Mouse (Mus musculus) lung, postnatal 25 days (tissue): ENCODE measurements around the gene Ptprs.
A peak's percentile ranks its signal among the peaks of the same experiment; 100 is the strongest.

ENCODE experiments used
- DNase-seq: peaks from one replicate; pipeline ENCODE4 v3.0.0; 2022; ENCODE audit warnings: low spot score

Ptprs gene

DNA sequence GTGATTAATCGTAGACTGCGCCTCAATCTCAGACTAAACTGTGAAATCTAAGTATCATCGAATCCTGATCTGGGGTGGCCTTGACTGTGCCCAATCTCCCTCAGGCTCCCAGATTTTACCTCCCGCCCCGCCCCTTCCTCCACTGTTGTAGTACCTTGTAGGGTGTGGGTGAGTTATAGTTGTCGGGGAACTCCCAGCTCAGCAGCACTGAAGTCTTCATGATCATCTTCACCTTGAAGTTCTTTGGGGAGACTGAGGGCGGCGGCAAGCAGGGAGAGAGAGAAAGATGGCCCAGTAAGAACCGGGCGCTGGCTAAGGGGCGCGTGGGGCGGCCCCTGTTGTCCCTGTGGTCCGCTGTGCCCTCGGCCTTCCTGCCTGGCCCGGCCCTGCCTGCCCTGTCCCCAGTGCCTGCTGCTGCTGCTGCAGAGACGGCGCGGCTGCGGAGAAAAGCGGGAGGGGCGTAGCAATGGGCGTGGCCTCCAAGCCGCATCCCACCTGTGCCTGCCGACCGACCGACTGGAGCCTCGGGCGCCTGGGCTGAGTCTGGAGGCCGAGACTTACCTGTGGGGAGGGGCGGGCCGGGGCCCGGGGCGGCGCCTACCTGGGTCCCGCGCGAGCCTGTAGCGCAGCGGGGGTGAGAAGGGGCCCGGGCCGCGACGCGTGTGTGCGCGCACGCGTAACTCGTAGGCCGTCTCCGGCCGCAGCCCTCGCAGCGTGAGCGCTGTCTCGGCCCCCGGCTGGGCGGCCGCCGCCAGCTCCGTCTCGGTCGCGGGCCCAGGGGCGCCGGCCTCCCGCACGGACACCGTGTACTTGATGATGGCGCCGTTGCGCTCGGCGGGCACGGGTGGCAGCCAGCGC is 51.3 kb downstream of the Ptprs start:
- peak; percentile 77 for DNase-seq

DNA sequence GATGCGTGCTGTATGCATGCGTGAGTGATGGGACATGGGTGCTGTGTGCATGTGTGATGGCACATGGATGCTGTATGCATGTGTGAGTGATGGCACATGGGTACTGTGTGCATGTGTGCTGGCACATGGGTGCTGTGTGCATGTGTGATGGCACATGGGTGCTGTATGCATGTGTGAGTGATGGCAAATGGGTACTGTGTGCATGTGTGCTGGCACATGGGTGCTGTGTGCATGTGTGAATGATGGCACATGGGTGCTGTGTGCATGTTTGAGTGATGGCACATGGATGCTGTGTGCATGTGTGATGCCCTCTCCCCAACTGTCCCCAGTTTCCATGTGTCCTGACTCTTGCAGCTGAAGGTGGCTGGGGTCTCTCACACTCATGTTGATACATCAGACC is 56.3 kb downstream of the Ptprs start:
- DNase-seq: no peak

DNA sequence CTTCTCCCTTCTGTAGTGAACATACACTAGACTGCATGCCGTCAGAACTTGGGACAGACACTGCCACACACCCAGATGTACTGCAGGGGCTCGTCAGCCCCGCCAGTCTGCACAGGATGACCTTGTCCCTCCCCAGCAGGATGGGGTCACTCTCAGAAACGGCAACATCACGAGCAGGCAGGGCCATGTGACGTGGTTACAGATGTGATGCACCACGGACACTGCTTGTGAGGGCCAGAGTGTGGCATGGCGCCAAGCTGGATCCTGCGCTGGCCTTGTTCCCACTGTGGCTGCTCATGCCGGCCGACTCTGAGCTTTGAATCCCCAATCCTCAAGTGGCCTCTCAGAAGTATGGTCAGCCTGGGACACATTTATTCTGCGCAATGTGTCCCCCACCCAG is 58.0 kb downstream of the Ptprs start:
- no peak for DNase-seq

DNA sequence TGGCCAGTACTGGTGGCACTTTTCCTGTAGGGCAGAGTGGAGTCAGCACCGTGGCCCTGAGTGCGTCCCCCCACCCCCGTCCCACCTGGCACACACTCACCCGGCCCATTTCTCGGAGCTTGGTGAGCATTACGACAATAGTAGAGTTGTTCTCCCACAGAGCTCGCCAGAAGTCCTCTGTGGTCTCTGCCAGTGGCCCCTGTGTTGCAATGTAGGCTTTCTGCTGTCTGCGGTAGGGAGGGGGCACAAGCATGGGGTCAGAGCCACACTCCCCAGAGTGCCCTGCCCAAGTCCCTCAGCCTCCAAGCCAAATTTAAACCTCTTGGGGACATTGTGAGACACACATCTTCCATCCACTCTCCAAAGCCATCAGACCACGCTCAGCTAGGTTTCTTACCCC is 61.5 kb downstream of the Ptprs start:
- no peak for DNase-seq

DNA sequence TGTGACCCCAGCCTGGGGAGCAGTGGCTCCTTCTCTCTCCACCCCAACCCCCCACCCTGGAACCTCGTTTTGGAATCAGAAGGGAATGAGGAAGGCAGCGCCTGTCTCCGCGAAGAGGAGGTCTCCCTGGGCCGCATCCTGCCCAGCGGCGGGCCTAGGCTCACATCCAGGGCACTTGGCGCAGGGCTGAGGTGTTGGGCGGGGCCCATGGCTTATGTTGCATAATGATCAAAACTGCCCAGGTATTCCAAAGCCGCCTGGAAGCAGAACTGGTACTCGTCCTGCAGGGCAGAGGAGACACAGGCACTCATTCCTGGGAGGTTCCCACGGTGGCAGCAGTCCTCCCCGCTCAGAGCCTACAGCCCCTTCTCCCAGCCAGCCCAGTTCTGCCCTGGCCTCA is 63.2 kb downstream of the Ptprs start:
- peak; percentile 26 for DNase-seq

DNA sequence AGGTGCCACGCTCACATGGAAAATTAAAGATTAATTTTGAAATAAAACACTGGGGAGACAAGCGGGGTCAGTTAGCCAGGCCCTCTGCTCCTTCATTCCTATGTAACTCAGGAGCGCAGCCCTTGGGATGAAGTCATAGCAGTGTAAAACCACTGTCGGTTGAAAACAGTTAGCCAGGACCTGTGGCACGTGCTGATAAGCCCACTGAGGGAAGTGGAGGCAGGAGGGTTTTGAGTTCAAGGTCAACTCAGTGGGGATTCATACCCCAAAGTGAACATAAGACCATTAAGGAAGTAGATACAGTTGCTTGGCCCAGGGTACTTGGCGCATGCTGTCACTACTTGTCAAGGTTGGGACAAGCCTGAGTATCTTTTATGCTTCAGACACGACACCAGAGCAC is 64.8 kb downstream of the Ptprs start:
- no peak for DNase-seq

DNA sequence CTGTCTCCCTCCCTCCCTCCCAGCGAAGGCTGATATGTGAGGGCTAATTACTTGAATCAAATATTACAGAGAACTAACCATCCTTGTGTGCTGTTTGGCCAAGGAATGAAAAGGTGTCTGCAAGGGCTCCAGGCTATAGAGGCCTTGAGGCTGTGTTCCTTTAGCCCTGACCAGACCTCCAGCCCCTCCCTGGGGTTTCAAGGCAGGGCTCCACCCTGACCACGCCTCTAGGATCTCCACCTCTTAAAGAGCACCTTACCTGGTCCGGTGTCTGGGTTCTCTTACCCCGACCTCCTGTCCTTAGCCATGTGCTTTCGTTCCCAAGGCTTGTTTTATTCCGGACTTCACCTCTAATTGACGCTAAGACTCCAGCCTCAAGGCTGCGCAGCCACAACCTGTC is 66.5 kb downstream of the Ptprs start:
- peak; percentile 24 for DNase-seq

DNA sequence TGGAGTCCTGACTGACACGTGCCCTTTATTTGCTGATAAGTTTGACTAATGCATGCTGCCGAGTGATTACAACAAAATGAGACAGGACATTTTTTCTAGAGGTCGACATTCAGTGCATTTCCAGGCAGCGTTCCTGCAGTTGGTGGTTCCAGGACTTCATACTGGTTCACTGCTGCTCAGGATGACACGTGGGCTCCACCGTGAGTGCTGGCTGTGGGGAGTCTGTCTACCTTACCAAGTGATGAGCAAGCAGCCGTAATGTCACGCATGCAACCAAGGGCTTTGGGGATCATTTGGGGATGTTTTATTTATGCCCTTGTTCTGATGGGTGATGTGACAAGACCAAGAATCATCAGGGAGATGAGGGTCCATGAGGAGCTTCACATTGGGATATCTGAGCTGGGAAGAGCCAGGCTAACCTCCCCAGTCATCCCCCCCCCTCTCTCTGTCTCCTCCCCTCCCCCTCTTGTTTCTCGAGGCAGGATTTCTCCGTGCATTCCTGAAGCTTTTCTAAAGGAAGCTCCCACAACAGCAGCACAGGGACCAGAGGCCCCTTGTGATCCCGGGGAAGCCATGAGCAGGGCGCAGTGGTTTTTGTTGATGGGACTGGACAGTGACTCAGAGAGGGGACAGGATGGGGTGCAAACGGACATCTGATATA is 67.2 kb downstream of the Ptprs start:
- no peak for DNase-seq

DNA sequence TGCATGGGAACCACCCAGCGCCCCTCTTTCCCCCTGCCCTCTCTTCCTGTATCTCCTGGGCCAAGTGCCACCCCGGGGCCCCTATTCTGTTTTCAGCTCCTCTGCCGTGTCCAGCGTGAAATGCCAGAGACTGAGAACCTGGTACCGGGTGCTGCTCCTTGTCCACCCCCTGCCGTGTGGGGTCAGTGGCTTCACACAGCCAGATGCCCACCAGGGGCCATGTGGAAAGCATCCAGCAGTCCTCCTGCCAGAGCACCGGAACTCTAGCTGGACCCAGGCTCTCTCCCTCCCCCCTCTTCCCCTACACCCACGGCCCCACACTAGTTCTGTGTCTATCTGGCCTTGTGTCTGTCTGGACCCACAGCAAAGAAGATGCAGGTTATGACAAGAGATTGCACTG is 68.9 kb downstream of the Ptprs start:
- DNase-seq: no peak

DNA sequence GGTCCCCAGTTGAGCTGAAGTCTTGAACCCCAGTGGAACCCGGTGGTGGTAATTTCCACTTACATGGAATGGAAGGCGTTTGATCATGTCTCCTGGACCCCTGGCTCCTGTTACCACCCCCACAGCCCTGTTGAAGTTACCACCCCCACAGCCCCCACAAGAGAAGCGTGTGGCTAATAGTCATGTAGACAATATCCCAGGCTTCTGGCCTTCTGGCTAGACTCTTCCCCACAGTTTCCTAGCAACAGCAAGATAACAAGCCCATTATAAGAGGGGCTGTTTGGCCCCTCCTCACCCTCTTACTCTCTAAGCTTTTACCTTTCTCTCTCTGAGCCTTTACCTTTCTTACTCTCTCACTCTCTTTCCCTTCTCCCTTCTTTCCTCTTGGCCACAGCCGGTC is 69.4 kb downstream of the Ptprs start:
- no peak for DNase-seq

DNA sequence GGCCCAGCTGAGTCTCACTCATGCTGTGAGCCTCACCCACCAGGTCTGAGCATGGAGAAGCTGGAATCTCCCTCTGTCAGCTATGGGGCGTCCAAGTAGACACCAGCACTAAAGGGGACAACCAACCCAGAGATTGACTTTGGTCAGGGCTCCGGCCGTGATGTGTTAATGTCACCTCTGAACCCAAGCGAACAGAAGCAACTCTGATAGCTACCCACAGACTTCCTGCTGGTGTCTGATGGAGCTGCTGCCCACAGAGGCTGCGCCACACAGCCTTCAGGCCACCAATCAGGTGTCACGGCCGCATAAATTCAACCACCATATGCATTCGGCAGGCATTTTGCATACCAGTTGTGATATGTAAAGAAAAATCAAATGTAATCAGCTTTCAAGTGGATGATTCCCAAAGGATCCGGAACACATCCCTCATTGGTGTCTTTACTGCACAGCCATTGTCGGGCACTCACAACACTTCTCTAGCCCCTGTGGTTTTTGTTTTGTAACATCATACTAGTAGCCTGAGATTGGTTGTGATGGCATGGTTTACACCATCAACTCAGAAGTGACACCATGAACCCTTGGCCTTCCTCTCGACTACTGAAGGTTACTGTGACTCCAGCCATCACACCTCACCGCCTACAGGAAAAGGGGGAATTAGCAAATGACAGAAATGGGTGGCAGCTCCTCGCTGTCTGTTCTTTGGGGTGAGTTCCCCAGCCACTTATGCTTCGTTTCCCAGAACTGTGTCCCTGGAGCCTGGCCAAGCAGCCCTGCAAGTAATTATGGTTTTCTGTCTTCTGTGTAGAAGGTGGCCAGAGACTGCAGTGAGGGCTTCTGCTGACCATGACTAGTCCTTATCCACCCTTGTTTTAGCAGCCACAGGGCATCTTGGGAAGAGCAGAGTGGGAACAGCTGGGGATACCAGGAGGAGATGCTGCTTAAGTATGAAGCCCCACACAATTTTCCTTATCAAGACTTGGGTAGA is 70.1 kb downstream of the Ptprs start:
- no peak for DNase-seq

DNA sequence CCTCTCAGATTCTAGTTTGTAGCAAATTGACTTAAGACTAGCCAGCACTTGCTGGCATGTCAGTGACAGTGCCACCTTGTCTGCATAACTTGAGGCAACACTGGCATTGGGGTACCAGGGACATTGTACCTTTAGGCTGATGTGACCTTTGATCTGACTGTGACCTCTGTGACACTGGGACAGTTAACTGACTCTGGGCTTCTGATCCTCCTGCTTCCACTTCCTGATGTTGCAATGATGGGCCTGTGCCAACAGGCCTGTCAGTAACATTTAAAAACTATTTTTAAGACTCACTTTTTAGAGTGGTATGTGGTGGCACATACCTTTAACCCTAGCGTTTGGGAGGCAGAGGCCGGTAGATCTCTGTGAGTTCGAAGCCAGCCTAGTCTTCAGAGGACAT is 70.9 kb downstream of the Ptprs start:
- no peak for DNase-seq

DNA sequence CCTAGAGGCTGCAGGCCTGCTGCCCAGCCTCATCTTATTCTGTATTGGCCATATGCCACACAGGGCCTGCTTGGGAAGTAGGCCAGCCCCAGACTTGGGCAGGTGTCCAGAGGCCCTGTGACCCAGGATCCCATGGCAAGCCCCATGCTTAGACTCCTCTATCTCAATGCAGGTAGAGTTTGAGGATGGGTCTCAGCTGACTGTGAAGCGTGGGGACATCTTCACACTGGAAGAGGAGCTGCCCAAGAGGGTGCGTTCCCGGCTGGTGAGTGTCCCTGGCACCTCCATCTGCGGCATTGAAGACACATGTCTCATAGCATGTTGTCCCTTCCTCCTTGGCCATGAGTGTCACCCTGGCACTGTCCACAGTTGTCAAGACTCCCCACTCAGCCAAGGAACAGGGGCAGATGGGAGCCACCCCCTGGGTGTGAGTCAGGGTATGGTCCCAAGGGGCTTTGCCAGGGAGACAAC is 75.2 kb downstream of the Ptprs start:
- no peak for DNase-seq

DNA sequence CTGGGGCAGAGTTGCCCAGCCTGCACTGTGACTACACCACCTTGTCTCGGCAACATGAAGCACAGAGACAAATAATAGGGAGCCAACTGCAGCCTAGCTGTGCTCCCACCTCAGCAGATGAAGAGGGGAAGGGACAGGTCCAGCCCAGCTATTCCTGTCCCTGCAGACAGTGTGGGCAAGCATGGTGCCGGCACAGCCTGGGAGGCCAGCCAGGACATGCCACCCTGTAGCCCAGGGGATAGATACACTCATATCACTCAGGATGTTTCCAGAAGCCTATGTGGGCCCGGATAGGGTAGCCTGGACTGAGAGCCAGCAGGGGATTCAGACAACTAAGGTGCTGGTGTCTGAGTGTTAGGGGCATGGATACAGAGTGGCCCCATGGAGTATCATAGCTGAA is 76.1 kb downstream of the Ptprs start:
- no peak for DNase-seq

DNA sequence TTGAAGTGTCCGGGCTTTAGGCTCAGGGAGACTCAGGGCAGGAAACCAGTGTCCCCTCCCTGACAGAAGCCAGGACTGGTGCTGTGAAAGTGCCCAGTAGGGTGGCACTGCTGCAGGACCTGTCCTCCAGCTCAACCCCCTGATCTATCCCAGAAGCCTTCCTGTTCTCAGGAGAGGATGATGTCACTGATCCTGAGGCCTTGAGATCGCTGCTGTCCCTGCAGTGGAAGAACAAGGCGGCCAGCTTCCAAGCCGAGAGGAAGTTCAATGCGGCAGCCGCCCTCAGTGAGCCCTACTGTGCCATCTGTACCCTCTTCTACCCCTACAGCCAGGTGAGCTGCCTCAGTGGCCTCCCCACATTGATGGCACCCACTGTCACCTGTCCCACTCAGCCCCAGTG is 80.2 kb downstream of the Ptprs start:
- no peak for DNase-seq

DNA sequence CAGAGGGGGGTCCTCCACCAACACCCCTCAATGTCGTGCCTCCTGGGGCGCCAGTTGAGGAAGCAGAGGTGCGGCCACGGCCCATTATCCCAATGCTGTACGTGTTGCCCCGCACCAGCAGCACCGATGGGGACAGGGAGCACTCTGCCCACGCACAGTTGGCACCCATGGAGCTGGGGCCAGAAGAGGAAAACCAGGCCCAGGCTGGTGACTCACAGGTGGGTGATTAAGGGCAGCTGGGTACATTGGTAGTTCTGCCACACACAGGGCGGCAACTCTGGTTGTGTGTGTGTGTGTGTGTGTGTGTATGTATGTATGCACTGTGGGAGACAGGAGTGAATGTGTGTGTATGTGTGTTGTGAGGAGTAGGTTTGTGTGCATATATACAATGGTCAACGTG is 82.4 kb downstream of the Ptprs start:
- DNase-seq: no peak

DNA sequence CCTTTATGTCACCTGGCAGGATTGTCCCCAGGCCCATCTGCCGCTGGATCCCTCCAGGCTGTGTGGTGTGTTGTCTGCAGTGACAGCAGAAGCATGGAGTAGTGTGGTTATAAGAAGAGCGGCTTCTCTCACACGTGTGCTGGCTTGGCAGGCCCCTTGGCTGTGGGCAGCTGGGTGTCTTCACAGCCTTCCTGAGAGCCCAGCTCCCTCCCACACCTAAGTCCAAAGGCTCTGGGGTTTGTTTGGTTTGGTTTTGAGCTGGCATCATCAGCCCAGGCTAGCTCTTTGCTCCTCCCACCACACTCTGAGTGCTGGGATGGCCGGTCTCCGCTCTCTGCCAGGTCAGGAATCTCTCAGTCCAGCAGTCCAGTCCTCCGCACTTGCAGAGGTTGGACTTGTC is 83.0 kb downstream of the Ptprs start:
- no peak for DNase-seq

DNA sequence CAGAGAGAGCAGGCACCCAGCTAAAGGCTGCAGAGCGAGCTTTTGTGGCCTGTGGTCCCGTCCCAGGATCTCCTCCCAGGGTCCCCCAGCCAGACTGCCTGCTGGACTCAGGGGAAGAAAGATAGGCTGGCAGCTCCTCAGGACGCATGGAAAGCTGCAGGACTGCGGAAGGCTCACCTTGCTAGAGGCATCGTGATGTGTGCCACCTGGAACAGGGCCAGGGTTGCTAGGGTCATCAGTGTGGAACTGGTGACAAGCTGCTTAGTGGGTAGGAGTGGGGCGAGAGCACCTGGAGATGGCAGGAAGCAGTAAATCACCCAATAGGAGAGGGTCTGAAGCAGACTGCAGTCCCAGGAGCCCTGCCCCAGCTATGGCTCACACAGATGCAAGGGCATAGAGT is 88.7 kb downstream of the Ptprs start:
- DNase-seq: no peak

DNA sequence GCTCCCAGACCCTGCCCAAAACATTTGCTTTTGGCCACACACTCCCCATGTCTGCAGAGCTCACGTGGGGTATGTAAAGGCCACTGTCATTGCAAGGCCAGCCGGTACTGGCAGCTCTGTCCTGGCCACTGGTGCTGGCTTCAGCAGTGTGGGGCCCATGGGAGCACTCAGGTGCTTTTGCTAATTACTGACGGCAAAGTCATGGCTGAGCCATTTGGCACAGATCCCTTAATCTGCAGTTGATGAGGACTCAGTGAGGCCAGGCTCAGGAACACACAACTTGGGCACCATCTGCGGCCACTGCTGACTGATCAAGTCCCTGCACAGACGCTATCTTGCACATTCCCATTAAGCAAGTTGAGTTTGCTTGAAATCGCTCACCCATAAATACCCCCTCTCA is 91.4 kb downstream of the Ptprs start:
- no peak for DNase-seq

DNA sequence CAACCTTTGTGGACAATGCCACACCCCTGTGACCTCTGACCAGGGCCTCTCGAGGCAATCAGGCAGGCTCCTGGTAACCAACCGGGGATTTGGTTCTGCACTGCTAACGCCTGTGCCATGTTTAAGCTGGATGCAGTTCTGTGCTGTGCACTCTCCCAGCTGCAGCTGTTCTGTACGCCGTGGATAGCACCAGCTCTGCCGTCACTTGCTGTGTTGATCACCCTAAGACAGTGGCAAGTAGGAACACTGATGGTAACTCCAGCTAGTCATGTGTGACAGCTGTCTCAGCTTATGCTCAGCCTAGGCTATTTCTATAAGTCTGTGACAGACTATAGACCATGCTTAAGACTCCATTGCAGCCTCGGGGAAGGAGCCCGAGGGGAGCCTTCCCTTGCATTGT is 93.3 kb downstream of the Ptprs start:
- DNase-seq: no peak

DNA sequence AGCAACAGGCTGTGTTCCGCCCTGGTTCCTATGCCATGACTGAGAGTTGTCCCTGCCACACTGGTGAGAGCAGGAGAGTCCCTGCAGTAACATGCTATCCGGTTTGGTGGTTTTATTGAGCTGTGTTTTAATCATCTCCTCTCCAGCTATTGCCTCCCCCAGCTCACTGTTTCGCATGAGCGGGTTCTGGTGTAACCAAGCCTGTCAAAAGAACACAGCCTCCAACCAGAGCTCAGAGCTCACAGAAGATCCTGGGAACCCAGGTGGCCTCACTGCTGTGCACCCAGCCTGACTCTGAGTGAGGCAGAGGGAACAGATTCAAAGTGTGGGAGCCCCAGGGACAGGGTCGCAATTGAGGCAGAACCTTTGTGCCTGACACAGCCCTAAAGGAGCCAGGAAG is 95.1 kb downstream of the Ptprs start:
- DNase-seq: no peak

DNA sequence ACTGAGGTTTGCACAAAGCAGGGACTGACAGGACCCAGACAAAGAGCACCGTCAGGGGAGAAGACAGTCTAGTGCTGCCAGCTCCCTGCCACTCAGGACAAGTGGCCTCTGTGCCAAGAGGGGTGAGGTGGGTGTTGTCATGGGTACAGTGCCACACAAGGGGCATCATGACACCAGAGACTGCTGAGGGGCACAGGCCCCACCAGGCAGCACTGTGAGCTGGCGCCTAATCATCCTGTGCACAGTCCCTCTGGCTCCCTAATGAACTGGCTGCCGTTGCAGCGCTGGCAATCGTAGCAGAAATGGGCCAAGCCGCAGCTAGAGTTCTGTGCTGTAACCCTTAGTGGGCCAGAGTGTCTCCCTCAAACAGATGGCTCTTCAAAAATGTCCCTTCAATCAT is 96.0 kb downstream of the Ptprs start:
- no peak for DNase-seq
